Mouse (Mus musculus): ENCODE results near the gene Ifit2. TPM values are rescaled to one million over a fixed set of nuclear protein-coding genes. Genes with fewer than 3 reads are reported as not detected.

The Ifit2 gene
- polyA plus RNA-seq, 1 experiment from 2014 or later: 7.2 TPM

GRCm38 (mm10) chr19:34521361-34521760 is 29.1 kb upstream of the Ifit2 start:
- Histone ChIP-seq H3K4me3 (no peak overlapping the region), H3K9ac (no peak overlapping the region), H3K27ac (no peak overlapping the region), H3K36me3 (replicated peaks) (no peaks in the 10 kb centered on the region), H3K27me3 (replicated peaks) (no peaks in the 10 kb centered on the region), H3K9me3 (no peaks in the 10 kb centered on the region), H3K4me2 (no peak overlapping the region), H3K4me1 (peaks cover 4% of the 10 kb centered on the region)
- no peak for ATAC-seq (replicated peaks)
- WGBS: 88% methylated on average over 2 of the region's 2 CpGs

GRCm38 (mm10) chr19:34521978-34522377 is 28.5 kb upstream of the Ifit2 start:
- 88% methylated on average over 1 of the region's 1 CpGs for WGBS
- H3K9ac ChIP-seq: no peak overlapping the region
- no peaks in the 10 kb centered on the region for H3K36me3 ChIP-seq (replicated peaks)

GRCm38 (mm10) chr19:34523106-34523725 is 27.3 kb upstream of the Ifit2 start:
- no peak overlapping the region for H3K27ac ChIP-seq
- H3K9ac ChIP-seq: no peak overlapping the region
- no peak overlapping the region for H3K4me3 ChIP-seq
- ATAC-seq (replicated peaks): no peak
- WGBS: 87% methylated on average over 12 of the region's 12 CpGs
- no peaks in the 10 kb centered on the region for H3K27me3 ChIP-seq (replicated peaks)
- no peaks in the 10 kb centered on the region for H3K9me3 ChIP-seq
- H3K4me1 ChIP-seq: peaks cover 13% of the 10 kb centered on the region
- no peaks in the 10 kb centered on the region for H3K36me3 ChIP-seq (replicated peaks)
- no peak overlapping the region for H3K4me2 ChIP-seq

More at GRCm38 (mm10) chr19:34521978-34522377, 28.5 kb upstream of the Ifit2 start:
- ATAC-seq (replicated peaks): no peak
- Histone ChIP-seq H3K9me3 (no peaks in the 10 kb centered on the region), H3K4me1 (peaks cover 10% of the 10 kb centered on the region), H3K27ac (no peak overlapping the region), H3K27me3 (replicated peaks) (no peaks in the 10 kb centered on the region), H3K4me2 (no peak overlapping the region), H3K4me3 (no peak overlapping the region)

- Histone ChIP-seq H3K9ac (no peak overlapping the region), H3K4me1 (peaks cover 13% of the 10 kb centered on the region), H3K4me3 (no peak overlapping the region), H3K36me3 (replicated peaks) (no peaks in the 10 kb centered on the region), H3K9me3 (no peaks in the 10 kb centered on the region), H3K27me3 (replicated peaks) (no peaks in the 10 kb centered on the region), H3K4me2 (no peak overlapping the region), H3K27ac (no peak overlapping the region)
- WGBS: 83% methylated on average over 9 of the region's 9 CpGs
- no peak for ATAC-seq (replicated peaks)
Observed at GRCm38 (mm10) chr19:34524646-34525045, 25.8 kb upstream of the Ifit2 start.

- Histone ChIP-seq H3K27me3 (replicated peaks) (no peaks in the 10 kb centered on the region), H3K27ac (peak overlapping the region; percentile 76), H3K9ac (peak overlapping the region; percentile 79), H3K4me3 (peak overlapping the region; percentile 77), H3K4me2 (peak overlapping the region; percentile 88), H3K4me1 (peaks cover 13% of the 10 kb centered on the region), H3K9me3 (no peaks in the 10 kb centered on the region), H3K36me3 (replicated peaks) (no peaks in the 10 kb centered on the region)
- WGBS: 41% methylated on average over 11 of the region's 11 CpGs
- peak; percentile 68 for ATAC-seq (replicated peaks)
Observed at GRCm38 (mm10) chr19:34526321-34526923, 24.1 kb upstream of the Ifit2 start.

- Histone ChIP-seq H3K4me1 (peaks cover 13% of the 10 kb centered on the region), H3K9me3 (no peaks in the 10 kb centered on the region), H3K27me3 (replicated peaks) (no peaks in the 10 kb centered on the region), H3K9ac (peak within 1 kb of the TSS; percentile 79), H3K36me3 (replicated peaks) (no peaks in the 10 kb centered on the region), H3K4me2 (peak within 1 kb of the TSS; percentile 88), H3K27ac (peak within 1 kb of the TSS; percentile 76), H3K4me3 (peak within 1 kb of the TSS; percentile 77)
- WGBS: under 1% methylated on average over 28 of the region's 29 CpGs
- peak; percentile 100 for ATAC-seq (replicated peaks)
Observed at GRCm38 (mm10) chr19:34526941-34527682, 23.4 kb upstream of the Ifit2 start, which contains the start of gene Lipa. Gene Lipa (minus strand): TSS chr19:34527474.

GRCm38 (mm10) chr19:34532061-34532751 is 18.3 kb upstream of the Ifit2 start:
- Histone ChIP-seq H3K9me3 (no peaks in the 10 kb centered on the region), H3K27ac (no peak overlapping the region), H3K36me3 (replicated peaks) (no peaks in the 10 kb centered on the region), H3K9ac (no peak overlapping the region), H3K4me2 (no peak overlapping the region), H3K27me3 (replicated peaks) (no peaks in the 10 kb centered on the region), H3K4me1 (peaks cover 3% of the 10 kb centered on the region; the same call in 1 of the 2 replicates), H3K4me3 (no peak overlapping the region)
- ATAC-seq (replicated peaks): no peak
- WGBS: 95% methylated on average over 4 of the region's 4 CpGs

GRCm38 (mm10) chr19:34539422-34539821 is 11.1 kb upstream of the Ifit2 start:
- no peak overlapping the region for H3K27ac ChIP-seq
- 88% methylated on average over 1 of the region's 1 CpGs for WGBS
- no peak for ATAC-seq (replicated peaks)
- H3K9ac ChIP-seq: no peak overlapping the region
- H3K36me3 ChIP-seq (replicated peaks): no peaks in the 10 kb centered on the region
- no peaks in the 10 kb centered on the region for H3K9me3 ChIP-seq
- H3K27me3 ChIP-seq (replicated peaks): no peaks in the 10 kb centered on the region
- H3K4me1 ChIP-seq: no peaks in the 10 kb centered on the region
- H3K4me2 ChIP-seq: no peak overlapping the region
- no peak overlapping the region for H3K4me3 ChIP-seq

- Histone ChIP-seq H3K9me3 (no peaks in the 10 kb centered on the region), H3K27ac (no peak overlapping the region), H3K27me3 (replicated peaks) (no peaks in the 10 kb centered on the region), H3K4me1 (peaks cover 7% of the 10 kb centered on the region), H3K36me3 (replicated peaks) (no peaks in the 10 kb centered on the region), H3K9ac (no peak overlapping the region), H3K4me2 (no peak overlapping the region), H3K4me3 (no peak overlapping the region)
- no peak for ATAC-seq (replicated peaks)
- WGBS: 88% methylated on average over 4 of the region's 4 CpGs
Observed at GRCm38 (mm10) chr19:34546211-34546610, 4.3 kb upstream of the Ifit2 start.

GRCm38 (mm10) chr19:34547976-34548375 is 2.5 kb upstream of the Ifit2 start:
- no peaks in the 10 kb centered on the region for H3K9me3 ChIP-seq
- WGBS: 31% methylated on average over 7 of the region's 7 CpGs
- H3K4me2 ChIP-seq: no peak overlapping the region
- peaks cover 7% of the 10 kb centered on the region for H3K4me1 ChIP-seq
- no peaks in the 10 kb centered on the region for H3K36me3 ChIP-seq (replicated peaks)
- H3K4me3 ChIP-seq: no peak overlapping the region
- H3K27me3 ChIP-seq (replicated peaks): no peaks in the 10 kb centered on the region
- no peak for ATAC-seq (replicated peaks)
- H3K27ac ChIP-seq: no peak overlapping the region
- H3K9ac ChIP-seq: no peak overlapping the region

GRCm38 (mm10) chr19:34550205-34550533 is 325 bp upstream of the Ifit2 start:
- H3K4me1 ChIP-seq: peaks cover 7% of the 10 kb centered on the region
- H3K4me3 ChIP-seq: peak overlapping the region; percentile 45
- no peaks in the 10 kb centered on the region for H3K36me3 ChIP-seq (replicated peaks)
- H3K9me3 ChIP-seq: no peaks in the 10 kb centered on the region
- peak overlapping the region; percentile 69 for H3K4me2 ChIP-seq
- 28% methylated on average over 4 of the region's 4 CpGs for WGBS
- H3K9ac ChIP-seq: peak overlapping the region; percentile 35
- no peak; the same call in 1 of the 2 replicates for ATAC-seq (replicated peaks)
- H3K27me3 ChIP-seq (replicated peaks): no peaks in the 10 kb centered on the region
- peak overlapping the region; percentile 75 for H3K27ac ChIP-seq

- no peak for ATAC-seq (replicated peaks)
- WGBS: 70% methylated on average over 5 of the region's 5 CpGs
- Histone ChIP-seq H3K4me1 (peaks cover 7% of the 10 kb centered on the region), H3K4me3 (no peak overlapping the region), H3K27me3 (replicated peaks) (no peaks in the 10 kb centered on the region), H3K36me3 (replicated peaks) (no peaks in the 10 kb centered on the region), H3K27ac (no peak overlapping the region), H3K4me2 (0 out of 2 replicates have a peak overlapping the region, but pooled peaks have one; percentile 7), H3K9ac (no peak overlapping the region), H3K9me3 (no peaks in the 10 kb centered on the region)
Observed at GRCm38 (mm10) chr19:34551981-34552380, 1.5 kb downstream of the Ifit2 start.

Data from midbrain, embryonic 15.5 days (tissue).